Mouse (Mus musculus) forebrain, postnatal 0 days (tissue): ENCODE results near the gene Lekr1. TPM values are rescaled to one million over a fixed set of nuclear protein-coding genes. Genes with fewer than 3 reads are reported as not detected.

Experiments
- ATAC-seq: fragments of 200-750 bp; cut with Nextera tagmentation; 2 replicates; pipeline ENCODE4 v1.8.0; 2017; ENCODE audit warnings: mild to moderate bottlenecking, moderate library complexity
- DNase-seq: peaks from one replicate; pipeline ENCODE4 v3.0.0-alpha.2; 2015
- H3K27ac ChIP-seq: fragments of 300-500 bp; sonication (generic); 2 replicates; pipeline ENCODE4 v1.5.1; 2014; ENCODE audit warnings: low read depth, mild to moderate bottlenecking, antibody characterized with exemption, low read length, moderate library complexity, mixed read lengths
- H3K27me3 ChIP-seq: fragments of 300-500 bp; sonication (generic); 2 replicates; pipeline ENCODE4 v1.6.1; 2014; ENCODE audit warnings: mild to moderate bottlenecking, low read length, mixed read lengths; ENCODE audit not compliant: insufficient read depth
- H3K36me3 ChIP-seq: fragments of 300-500 bp; sonication (generic); 2 replicates; pipeline ENCODE4 v1.6.1; 2014; ENCODE audit warnings: mild to moderate bottlenecking, moderate library complexity; ENCODE audit not compliant: insufficient read depth
- H3K4me1 ChIP-seq: fragments of 300-500 bp; sonication (generic); 2 replicates; pipeline ENCODE4 v1.6.1; 2014; ENCODE audit warnings: antibody characterized with exemption; ENCODE audit not compliant: insufficient read depth
- H3K4me2 ChIP-seq: fragments of 300-500 bp; sonication (generic); 2 replicates; pipeline ENCODE4 v1.6.1; 2014; ENCODE audit warnings: low read depth, mild to moderate bottlenecking, moderate library complexity
- H3K4me3 ChIP-seq: fragments of 300-500 bp; sonication (generic); 2 replicates; pipeline ENCODE4 v1.5.1; 2014; ENCODE audit warnings: low read depth, low read length, mixed read lengths
- H3K9ac ChIP-seq: fragments of 300-500 bp; sonication (generic); 2 replicates; pipeline ENCODE4 v1.6.1; 2014; ENCODE audit warnings: mild to moderate bottlenecking
- H3K9me3 ChIP-seq: fragments of 300-500 bp; sonication (generic); 2 replicates; pipeline ENCODE4 v1.6.1; 2016; ENCODE audit warnings: low read length
- CTCF ChIP-seq: sonication (generic); IDR thresholded peaks from 2 replicates; pipeline ENCODE4 v1.5.1; 2016; ENCODE audit warnings: antibody characterized with exemption, control low read depth, low read depth
- WGBS: fragments of 180-500 bp; shearing (Covaris S2); extraction: QIAGEN DNeasy Blood & Tissue Kit; methylation state at CpG from one replicate; pipeline ENCODE4 v1.1.7; 2014; 5-methylcytosine and 5-hydroxymethylcytosine counted together
- polyA plus RNA-seq: library from polyadenylated mRNA; unstranded; fragments of >200 nt; fragmentation: Nextera tagmentation; extraction: Ambion mirVana; gene quantifications from 2 replicates; pipeline ENCODE4 v1.2.1, GENCODE M21; 2015
- total RNA-seq: library from RNA; depleted of rRNA; stranded (reverse); fragments of >200 nt; gene quantifications from 2 replicates; pipeline ENCODE4 v1.2.3, GENCODE M21; 2014

Lekr1 gene
- total and polyA plus RNA-seq, 2 experiments from 2014 or later = 3.8 to 4.8 TPM

DNA sequence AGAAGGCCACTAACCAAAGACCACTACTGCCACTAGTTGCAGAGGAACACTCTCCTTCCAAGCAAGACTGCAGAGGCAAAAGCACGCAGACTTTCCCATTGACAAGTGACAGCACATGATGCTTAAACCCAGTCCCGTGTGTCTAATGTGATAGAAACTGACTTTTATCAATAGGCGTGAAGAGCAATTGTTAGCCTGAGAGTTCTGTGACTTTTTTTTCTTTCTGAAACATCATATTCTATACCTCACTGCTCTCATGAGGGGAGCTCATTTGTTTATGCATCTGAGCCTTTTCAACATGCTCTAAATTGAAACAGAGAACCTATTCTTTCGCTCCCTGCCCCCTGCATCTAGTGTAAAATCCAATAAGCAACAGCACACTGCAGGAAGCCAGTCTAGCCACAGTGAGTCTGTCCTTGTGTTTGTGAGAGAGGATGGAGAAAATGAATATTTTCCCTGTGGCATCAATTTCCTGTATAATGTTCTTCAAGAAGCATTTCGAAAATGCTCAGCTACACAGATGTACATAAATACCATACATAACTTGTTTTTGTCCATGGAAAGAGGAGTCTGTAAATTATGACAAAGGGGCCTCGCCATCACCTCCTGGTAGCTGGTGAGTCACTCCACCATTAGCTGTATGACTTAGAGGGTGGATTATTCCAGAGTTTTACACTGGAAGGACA is 38.9 kb upstream of the Lekr1 start:
- H3K27me3 ChIP-seq = no peaks in the 10 kb centered on the region
- H3K4me1 ChIP-seq = no peaks in the 10 kb centered on the region
- TF ChIP-seq CTCF = no peak
- ATAC-seq = no peak
- no peak overlapping the region for H3K4me3 ChIP-seq
- 42% methylated on average over 6 of the region's 6 CpGs for WGBS
- no peak overlapping the region for H3K9ac ChIP-seq
- H3K4me2 ChIP-seq = no peak overlapping the region
- H3K36me3 ChIP-seq = no peaks in the 10 kb centered on the region
- H3K9me3 ChIP-seq = 0 out of 2 replicates have a peak, but pooled peaks cover 5% of the 10 kb centered on the region
- no peak overlapping the region for H3K27ac ChIP-seq
- DNase-seq = no peak

GRCm38 (mm10) chr3:65627707-65628028 is 38.4 kb upstream of the Lekr1 start:
- 80% methylated on average over 2 of the region's 2 CpGs for WGBS
- H3K4me3 ChIP-seq = no peak overlapping the region
- no peak for TF ChIP-seq CTCF
- no peaks in the 10 kb centered on the region for H3K27me3 ChIP-seq
- H3K36me3 ChIP-seq = no peaks in the 10 kb centered on the region
- H3K27ac ChIP-seq = no peak overlapping the region
- no peak overlapping the region for H3K9ac ChIP-seq
- ATAC-seq = no peak
- no peaks in the 10 kb centered on the region for H3K4me1 ChIP-seq
- no peak for DNase-seq
- 0 out of 2 replicates have a peak, but pooled peaks cover 5% of the 10 kb centered on the region for H3K9me3 ChIP-seq
- H3K4me2 ChIP-seq = no peak overlapping the region

GRCm38 (mm10) chr3:65629565-65630112 is 36.4 kb upstream of the Lekr1 start:
- no peak overlapping the region for H3K9ac ChIP-seq
- DNase-seq (no peak), ATAC-seq (no peak)
- no peaks in the 10 kb centered on the region for H3K4me1 ChIP-seq
- H3K4me3 ChIP-seq = no peak overlapping the region
- 84% methylated on average over 9 of the region's 9 CpGs for WGBS
- H3K27ac ChIP-seq = no peak overlapping the region
- H3K27me3 ChIP-seq = no peaks in the 10 kb centered on the region
- H3K4me2 ChIP-seq = no peak overlapping the region
- no peaks in the 10 kb centered on the region for H3K36me3 ChIP-seq
- no peak for TF ChIP-seq CTCF
- no peaks in the 10 kb centered on the region for H3K9me3 ChIP-seq

DNA sequence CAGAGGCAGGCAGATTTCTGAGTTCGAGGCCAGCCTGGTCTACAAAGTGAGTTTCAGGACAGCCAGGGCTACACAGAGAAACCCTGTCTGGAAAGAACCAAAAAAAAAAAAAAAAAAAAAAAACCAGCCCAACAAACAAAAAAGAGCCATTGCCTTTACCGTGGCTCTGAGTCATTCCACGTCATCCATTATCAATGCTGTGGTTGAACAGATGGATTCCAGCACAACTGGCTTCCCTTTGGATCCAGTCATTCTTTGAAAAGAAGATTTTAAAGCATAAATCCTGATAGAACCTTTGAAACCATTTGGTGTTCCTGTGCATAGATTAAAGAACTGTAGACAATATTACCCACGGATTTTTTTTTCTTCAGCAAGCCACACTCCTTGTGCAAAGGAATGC is 32.4 kb upstream of the Lekr1 start:
- Histone ChIP-seq H3K27me3 (no peaks in the 10 kb centered on the region), H3K36me3 (no peaks in the 10 kb centered on the region), H3K27ac (no peak overlapping the region), H3K4me1 (no peaks in the 10 kb centered on the region), H3K4me2 (no peak overlapping the region), H3K4me3 (no peak overlapping the region), H3K9me3 (no peaks in the 10 kb centered on the region), H3K9ac (no peak overlapping the region)
- WGBS = 70% methylated on average over 4 of the region's 4 CpGs
- no peak for DNase-seq
- no peak for ATAC-seq
- no peak for TF ChIP-seq CTCF

- Histone ChIP-seq H3K9ac (no peak overlapping the region), H3K4me1 (no peaks in the 10 kb centered on the region), H3K27me3 (no peaks in the 10 kb centered on the region), H3K27ac (no peak overlapping the region), H3K4me3 (no peak overlapping the region), H3K36me3 (no peaks in the 10 kb centered on the region), H3K4me2 (no peak overlapping the region), H3K9me3 (no peaks in the 10 kb centered on the region)
- WGBS = 61% methylated on average over 9 of the region's 9 CpGs
- no peak for ATAC-seq
- TF ChIP-seq CTCF = no peak
- no peak for DNase-seq
Measured at GRCm38 (mm10) chr3:65635983-65636382, 30.0 kb upstream of the Lekr1 start.

DNA sequence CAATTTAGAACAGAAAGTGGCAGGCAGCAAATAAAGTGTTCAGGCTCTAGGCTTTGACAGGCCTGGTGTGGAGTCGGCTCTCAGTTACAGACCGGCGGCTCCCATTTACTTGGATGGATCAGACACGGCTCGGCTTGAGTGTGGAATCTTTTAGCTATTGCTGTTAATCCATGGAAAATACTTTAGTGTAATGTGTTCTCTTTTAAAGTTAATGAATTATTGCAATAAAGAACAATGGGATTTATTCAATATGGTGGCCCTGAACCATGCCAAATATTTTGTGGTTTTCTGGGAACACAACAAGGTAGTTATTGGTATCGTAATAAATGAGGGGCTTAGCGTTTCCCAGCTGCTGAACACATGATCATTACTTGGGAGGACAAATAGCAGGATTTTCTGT is 28.7 kb upstream of the Lekr1 start:
- Histone ChIP-seq H3K4me1 (no peaks in the 10 kb centered on the region), H3K36me3 (no peaks in the 10 kb centered on the region), H3K27me3 (no peaks in the 10 kb centered on the region), H3K4me2 (no peak overlapping the region), H3K9ac (no peak overlapping the region), H3K4me3 (no peak overlapping the region), H3K27ac (no peak overlapping the region), H3K9me3 (no peaks in the 10 kb centered on the region)
- 41% methylated on average over 7 of the region's 7 CpGs for WGBS
- DNase-seq (no peak), ATAC-seq (no peak)
- TF ChIP-seq CTCF = no peak

DNA sequence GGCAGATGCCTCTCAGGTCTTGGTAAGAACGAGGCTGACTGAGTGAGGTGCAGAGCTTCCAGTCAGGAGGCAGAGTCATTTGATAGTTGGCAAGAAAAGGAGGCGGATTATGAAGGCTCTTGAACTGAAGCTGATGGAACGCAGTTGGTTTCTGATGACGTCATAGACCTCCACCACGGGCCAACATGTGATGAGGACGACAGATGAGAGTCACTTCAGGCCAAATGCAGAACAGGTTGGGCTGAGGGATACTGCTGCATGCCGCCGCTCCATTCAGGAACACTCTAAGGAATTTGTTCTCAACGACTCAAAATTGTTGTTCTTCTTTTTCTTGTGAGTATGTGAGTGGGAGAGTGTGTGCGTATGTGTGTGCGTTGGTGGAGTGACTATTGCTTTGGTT is 27.1 kb upstream of the Lekr1 start:
- DNase-seq = no peak

More for the DNA sequence above, 27.1 kb upstream of the Lekr1 start:
- 88% methylated on average over 11 of the region's 11 CpGs for WGBS
- Histone ChIP-seq H3K9ac (no peak overlapping the region), H3K4me1 (no peaks in the 10 kb centered on the region), H3K27ac (no peak overlapping the region), H3K4me2 (no peak overlapping the region), H3K27me3 (no peaks in the 10 kb centered on the region), H3K9me3 (no peaks in the 10 kb centered on the region), H3K4me3 (no peak overlapping the region), H3K36me3 (no peaks in the 10 kb centered on the region)
- no peak for TF ChIP-seq CTCF
- ATAC-seq = no peak
